Mouse (Mus musculus): Measurements from ENCODE around the gene Zfp30. TPM values are rescaled to one million over a fixed set of nuclear protein-coding genes. Genes with fewer than 3 reads are reported as not detected.

Zfp30 gene
- polyA plus RNA-seq, 1 experiment from 2014 or later: 8.1 TPM

- no peaks in the 10 kb centered on the region for H3K9me3 ChIP-seq (ENCODE audit: low read length)
- peak; percentile 72; the same call in 1 of the 2 replicates for ATAC-seq (ENCODE audit: low FRiP score, low TSS enrichment)
- 3% methylated on average over 12 of the region's 12 CpGs for WGBS
- peak overlapping the region; percentile 58 for H3K9ac ChIP-seq (replicated peaks; ENCODE audit: low read length)
- peaks cover 27% of the 10 kb centered on the region for H3K4me1 ChIP-seq (ENCODE audit: insufficient read depth, low read length)
- H3K36me3 ChIP-seq (ENCODE audit: insufficient read depth, low read length): peaks cover 19% of the 10 kb centered on the region; the same call in 1 of the 2 replicates
- no peaks in the 10 kb centered on the region for H3K27me3 ChIP-seq (ENCODE audit: insufficient read depth, low read length)
- H3K4me3 ChIP-seq (ENCODE audit: low read length): peak overlapping the region; percentile 57
- 0 out of 2 replicates have a peak overlapping the region, but pooled peaks have one; percentile 7 for H3K27ac ChIP-seq (ENCODE audit: low read length)
- peak overlapping the region; percentile 70 for H3K4me2 ChIP-seq (replicated peaks; ENCODE audit: low read depth, low read length)
These were observed 34.9 kb downstream of the Zfp30 start for GRCm38 (mm10) chr7:29818619-29819254.

GRCm38 (mm10) chr7:29828001-29828400, 44.2 kb downstream of the Zfp30 start:
- H3K9me3 ChIP-seq (ENCODE audit: low read length): peaks cover 10% of the 10 kb centered on the region; the same call in 1 of the 2 replicates
- H3K9ac ChIP-seq (replicated peaks; ENCODE audit: low read length): no peak overlapping the region
- no peak overlapping the region for H3K4me3 ChIP-seq (ENCODE audit: low read length)
- 92% methylated on average over 12 of the region's 12 CpGs for WGBS
- peaks cover 66% of the 10 kb centered on the region for H3K36me3 ChIP-seq (ENCODE audit: insufficient read depth, low read length)
- ATAC-seq (ENCODE audit: low FRiP score, low TSS enrichment): no peak
- no peaks in the 10 kb centered on the region for H3K27me3 ChIP-seq (ENCODE audit: insufficient read depth, low read length)
- H3K4me2 ChIP-seq (replicated peaks; ENCODE audit: low read depth, low read length): no peak overlapping the region
- no peak overlapping the region for H3K27ac ChIP-seq (ENCODE audit: low read length)
- no peaks in the 10 kb centered on the region for H3K4me1 ChIP-seq (ENCODE audit: insufficient read depth, low read length)

GRCm38 (mm10) chr7:29829804-29830203, 46.0 kb downstream of the Zfp30 start:
- Histone ChIP-seq H3K4me1 (ENCODE audit: insufficient read depth, low read length) (no peaks in the 10 kb centered on the region), H3K9ac (replicated peaks; ENCODE audit: low read length) (no peak overlapping the region), H3K27ac (ENCODE audit: low read length) (no peak overlapping the region), H3K4me3 (ENCODE audit: low read length) (no peak overlapping the region), H3K9me3 (ENCODE audit: low read length) (peaks cover 10% of the 10 kb centered on the region; the same call in 1 of the 2 replicates), H3K27me3 (ENCODE audit: insufficient read depth, low read length) (no peaks in the 10 kb centered on the region), H3K4me2 (replicated peaks; ENCODE audit: low read depth, low read length) (no peak overlapping the region), H3K36me3 (ENCODE audit: insufficient read depth, low read length) (peaks cover 64% of the 10 kb centered on the region)
- 51% methylated on average over 12 of the region's 12 CpGs for WGBS
- ATAC-seq (ENCODE audit: low FRiP score, low TSS enrichment): peak; percentile 61; the same call in 1 of the 2 replicates

- no peak overlapping the region for H3K4me2 ChIP-seq (replicated peaks; ENCODE audit: low read depth, low read length)
- 100% methylated on average over 1 of the region's 1 CpGs for WGBS
- no peaks in the 10 kb centered on the region for H3K4me1 ChIP-seq (ENCODE audit: insufficient read depth, low read length)
- H3K27ac ChIP-seq (ENCODE audit: low read length): no peak overlapping the region
- H3K27me3 ChIP-seq (ENCODE audit: insufficient read depth, low read length): no peaks in the 10 kb centered on the region
- H3K9ac ChIP-seq (replicated peaks; ENCODE audit: low read length): no peak overlapping the region
- ATAC-seq (ENCODE audit: low FRiP score, low TSS enrichment): no peak
- no peaks in the 10 kb centered on the region for H3K9me3 ChIP-seq (ENCODE audit: low read length)
- no peak overlapping the region for H3K4me3 ChIP-seq (ENCODE audit: low read length)
- H3K36me3 ChIP-seq (ENCODE audit: insufficient read depth, low read length): peaks cover 14% of the 10 kb centered on the region; the same call in 1 of the 2 replicates
These were observed 53.0 kb downstream of the Zfp30 start for GRCm38 (mm10) chr7:29836816-29837215.

DNA sequence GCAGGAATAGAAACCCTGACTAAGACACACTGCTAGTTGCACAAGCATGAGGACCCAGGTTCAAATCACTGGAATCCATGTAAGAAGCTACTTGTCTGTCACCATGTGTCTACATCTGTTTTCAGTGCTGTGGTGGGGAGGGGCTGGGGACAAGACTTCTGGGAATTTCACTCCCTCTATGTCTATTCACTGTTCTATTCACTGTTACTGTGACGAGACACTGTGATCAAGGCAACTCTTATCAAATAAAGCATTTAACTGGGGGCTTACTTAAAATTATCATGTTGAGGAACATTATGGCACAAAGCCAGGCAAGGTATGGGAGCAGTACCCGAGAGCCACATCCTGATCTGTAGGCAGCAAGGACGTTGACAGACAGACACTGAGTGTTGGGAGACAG, 55.5 kb downstream of the Zfp30 start:
- no peak overlapping the region for H3K27ac ChIP-seq (ENCODE audit: low read length)
- 86% methylated on average over 3 of the region's 3 CpGs for WGBS
- no peaks in the 10 kb centered on the region for H3K4me1 ChIP-seq (ENCODE audit: insufficient read depth, low read length)
- H3K27me3 ChIP-seq (ENCODE audit: insufficient read depth, low read length): no peaks in the 10 kb centered on the region
- H3K36me3 ChIP-seq (ENCODE audit: insufficient read depth, low read length): peaks cover 6% of the 10 kb centered on the region
- H3K9ac ChIP-seq (replicated peaks; ENCODE audit: low read length): no peak overlapping the region
- H3K9me3 ChIP-seq (ENCODE audit: low read length): no peaks in the 10 kb centered on the region
- H3K4me3 ChIP-seq (ENCODE audit: low read length): no peak overlapping the region
- ATAC-seq (ENCODE audit: low FRiP score, low TSS enrichment): no peak
- no peak overlapping the region for H3K4me2 ChIP-seq (replicated peaks; ENCODE audit: low read depth, low read length)

GRCm38 (mm10) chr7:29842105-29842504, 58.3 kb downstream of the Zfp30 start:
- Histone ChIP-seq H3K36me3 (ENCODE audit: insufficient read depth, low read length) (peaks cover 16% of the 10 kb centered on the region), H3K27me3 (ENCODE audit: insufficient read depth, low read length) (no peaks in the 10 kb centered on the region), H3K9ac (replicated peaks; ENCODE audit: low read length) (no peak overlapping the region), H3K4me3 (ENCODE audit: low read length) (no peak overlapping the region), H3K27ac (ENCODE audit: low read length) (no peak overlapping the region), H3K4me2 (replicated peaks; ENCODE audit: low read depth, low read length) (no peak overlapping the region), H3K4me1 (ENCODE audit: insufficient read depth, low read length) (no peaks in the 10 kb centered on the region), H3K9me3 (ENCODE audit: low read length) (no peaks in the 10 kb centered on the region)
- WGBS: 84% methylated on average over 1 of the region's 1 CpGs
- ATAC-seq (ENCODE audit: low FRiP score, low TSS enrichment): no peak

MicroRNAs encoded within 50 kb of the gene (microRNA counts, 519-probe panel; counts per million panel counts)
- microRNA mmu-miR-1964: 1,557 counts per million, percentile 42 among the panel's probes with 10 or more counts

Small RNA genes lying within 50 kb of the gene (microRNA-seq; reads per million reads assigned to microRNA genes)
- gene Mir1964: 2.1 reads per million, percentile 7 among the genes with 10 or more reads in this experiment

Other genes with a start within 250 kb of the Zfp30 start
- gene Catsperg2, start 57.0 kb upstream of the Zfp30 start, polyA plus RNA-seq (2015; fragmentation: Nextera tagmentation; extraction: Ambion mirVana): not detected in 2 replicates
- 15.3 and 17.4 TPM in 2 replicates for gene Zfp84, start 15.4 kb upstream of the Zfp30 start, polyA plus RNA-seq (2015; fragmentation: Nextera tagmentation; extraction: Ambion mirVana)
- 15.1 and 15.8 TPM in 2 replicates for gene Zfp790, start 32.1 kb downstream of the Zfp30 start, polyA plus RNA-seq (2015; fragmentation: Nextera tagmentation; extraction: Ambion mirVana)
- 6.0 and 6.4 TPM in 2 replicates for gene Zfp940, start 69.7 kb downstream of the Zfp30 start, polyA plus RNA-seq (2015; fragmentation: Nextera tagmentation; extraction: Ambion mirVana)
- 8.0 and 9.3 TPM in 2 replicates for gene Zfp420, start 76.0 kb downstream of the Zfp30 start, polyA plus RNA-seq (2015; fragmentation: Nextera tagmentation; extraction: Ambion mirVana)
- 12.0 and 12.1 TPM in 2 replicates for gene Zfp27, start 122.6 kb downstream of the Zfp30 start, polyA plus RNA-seq (2015; fragmentation: Nextera tagmentation; extraction: Ambion mirVana)
- 5.3 and 5.7 TPM in 2 replicates for gene Zfp383, start 124.2 kb downstream of the Zfp30 start, polyA plus RNA-seq (2015; fragmentation: Nextera tagmentation; extraction: Ambion mirVana)
- 11.4 and 14.2 TPM in 2 replicates for gene Zfp74, start 170.1 kb downstream of the Zfp30 start, polyA plus RNA-seq (2015; fragmentation: Nextera tagmentation; extraction: Ambion mirVana)
- gene Zfp568, start 200.0 kb downstream of the Zfp30 start, polyA plus RNA-seq (2015; fragmentation: Nextera tagmentation; extraction: Ambion mirVana): 15.8 and 16.5 TPM in 2 replicates

Measured in kidney, embryonic 16.5 days (tissue).